Mouse (Mus musculus) T-helper 1 cell (primary cell): Measurements from ENCODE around the gene Scgb1b18.
"Not testable (repeated sequence)": the region's sequence is repeated elsewhere in the genome, so short reads cannot be mapped to it uniquely, and the experiment has no call there.

Experiments used
- in situ Hi-C: fragments of 300-600 bp; cut with MboI, MseI; formaldehyde crosslinking; loops from one replicate; pipeline ENCODE4 v1.15.1; 2025; ENCODE audit warnings: high pct_unique_total_duplicates

Gene Scgb1b18

DNA sequence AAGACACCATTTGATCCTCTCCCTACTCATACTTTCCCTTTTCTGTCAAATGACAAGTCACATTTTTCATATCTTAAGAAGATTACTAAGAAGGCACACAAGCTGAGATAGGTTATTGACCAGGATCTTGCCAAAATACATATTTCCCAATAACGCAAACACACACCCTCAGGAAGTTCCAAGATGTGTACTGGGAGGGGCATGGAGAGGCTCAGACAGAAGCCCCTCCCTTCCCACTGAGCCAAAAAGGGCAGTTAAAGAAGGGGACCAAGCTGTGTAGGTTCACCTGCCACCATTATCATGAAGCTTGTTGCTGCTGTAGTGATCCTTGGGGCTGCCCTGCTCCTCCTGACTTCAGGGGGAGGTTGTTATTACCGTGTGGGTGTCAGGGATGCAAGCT, at the start of gene Scgb1b18:
Scgb1b18 (plus strand) TSS at position 301 of the 400 bp plus-strand sequence.
- in situ Hi-C loops = not testable (repeated sequence)

DNA sequence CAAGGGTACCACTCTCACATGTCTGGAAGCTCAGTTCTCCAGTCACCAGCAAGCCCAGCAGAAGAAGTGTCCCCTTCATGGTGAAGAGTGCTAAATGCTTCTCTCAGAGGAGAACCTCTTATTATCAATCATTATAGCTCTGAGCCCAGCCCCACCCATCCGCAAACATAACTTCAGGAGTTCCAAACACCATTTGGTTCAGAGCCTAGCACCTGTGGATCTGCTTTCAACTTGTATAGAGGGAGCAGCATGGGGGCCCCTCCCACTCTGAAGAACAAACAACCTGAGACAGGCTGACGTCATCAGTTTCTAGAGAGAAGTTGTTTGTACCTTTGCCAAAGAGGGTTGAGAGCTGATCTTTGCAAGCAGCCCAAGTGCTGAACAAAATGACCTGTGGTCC, 11.6 kb upstream of the Scgb1b18 start, which contains the start of gene Scgb2b18:
Scgb2b18 (minus strand) TSS at position 101 of the 400 bp plus-strand sequence.
- in situ Hi-C loops = not testable (repeated sequence)
